Mouse (Mus musculus): Measurements from ENCODE around the gene Rcor2. TPM values are rescaled to one million over a fixed set of nuclear protein-coding genes. Genes with fewer than 3 reads are reported as not detected.

The Rcor2 gene
- 10 to 100 TPM; 17.4 to 20.0 TPM for total RNA-seq (2021)

DNA sequence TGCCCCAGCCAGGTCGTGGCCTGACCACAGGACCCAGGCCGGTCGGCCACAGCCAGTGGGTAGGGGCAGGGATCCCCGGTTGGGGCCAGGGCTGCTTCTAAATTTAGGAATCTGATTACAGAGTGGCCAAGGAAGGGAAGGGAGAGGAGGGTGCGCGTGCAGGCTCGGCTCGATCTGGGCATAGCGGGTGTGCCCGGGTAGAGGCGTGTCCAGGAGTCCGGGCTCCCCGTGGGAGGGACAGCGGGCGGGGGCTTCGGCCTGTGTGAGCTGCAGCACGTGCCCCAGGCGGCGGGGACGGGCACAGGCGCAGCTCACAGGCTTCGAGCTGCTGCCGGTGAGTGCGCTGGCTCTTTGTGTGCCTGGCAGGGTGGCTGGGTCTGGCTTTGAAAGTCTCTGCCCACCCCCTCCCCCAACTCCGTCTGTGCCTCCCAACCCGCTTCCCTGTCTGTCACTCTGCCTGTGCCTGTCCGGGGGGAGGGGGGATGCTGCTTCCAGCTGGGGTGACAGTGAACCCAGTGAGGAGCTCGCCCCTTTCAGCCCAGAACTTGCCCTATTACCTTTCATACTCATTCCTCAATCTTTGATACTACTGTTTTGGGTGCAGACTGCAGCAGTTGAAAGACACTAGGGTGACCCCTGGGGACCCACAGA, at the start of gene Rcor2:
Gene Rcor2, plus strand, starts transcription at position 235 of the 651 bp plus-strand sequence.
- DNase-seq (ENCODE audit: extremely low spot score in 1 of 2, low spot score in 1 of 2): peak in 1 of 2 experiments; percentile 47

DNA sequence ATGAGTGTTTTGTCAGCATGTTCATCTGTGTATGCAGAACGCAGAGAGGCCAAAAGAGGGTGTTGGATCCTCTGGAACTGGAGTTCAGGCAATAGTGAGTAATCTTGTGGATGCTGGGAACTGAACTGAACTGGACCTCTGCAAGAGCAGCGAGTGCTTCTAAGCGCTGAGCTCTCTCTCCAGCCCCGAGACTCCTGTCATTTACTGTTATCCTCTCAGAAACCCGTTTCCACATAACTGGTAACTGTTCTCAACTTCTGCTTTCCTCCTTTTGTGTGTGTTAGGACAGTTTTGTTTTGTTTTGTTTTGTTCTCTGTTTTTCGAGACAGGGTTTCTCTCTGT, 49.2 kb upstream of the Rcor2 start:
- no peak for DNase-seq (ENCODE audit: extremely low spot score in 1 of 2, low spot score in 1 of 2)

DNA sequence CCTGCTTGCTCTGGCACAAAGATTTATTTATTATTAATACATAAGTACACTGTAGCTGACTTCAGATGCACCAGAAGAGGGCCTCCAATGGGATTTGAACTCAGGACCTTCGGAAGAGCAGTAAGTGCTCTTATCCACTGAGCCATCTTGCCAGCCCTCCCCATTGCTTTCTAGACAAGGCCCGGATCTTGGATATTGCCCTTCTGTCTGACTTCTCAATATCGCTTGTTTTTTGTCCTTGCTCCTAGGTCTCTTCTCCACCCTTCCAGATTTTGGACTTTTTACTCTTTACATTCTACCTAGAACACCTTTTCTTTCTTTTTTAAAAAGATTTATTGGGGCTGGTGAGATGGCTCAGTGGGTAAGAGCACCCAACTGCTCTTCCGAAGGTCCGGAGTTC, 48.4 kb upstream of the Rcor2 start:
- no peak for DNase-seq (ENCODE audit: extremely low spot score in 1 of 2, low spot score in 1 of 2)

DNA sequence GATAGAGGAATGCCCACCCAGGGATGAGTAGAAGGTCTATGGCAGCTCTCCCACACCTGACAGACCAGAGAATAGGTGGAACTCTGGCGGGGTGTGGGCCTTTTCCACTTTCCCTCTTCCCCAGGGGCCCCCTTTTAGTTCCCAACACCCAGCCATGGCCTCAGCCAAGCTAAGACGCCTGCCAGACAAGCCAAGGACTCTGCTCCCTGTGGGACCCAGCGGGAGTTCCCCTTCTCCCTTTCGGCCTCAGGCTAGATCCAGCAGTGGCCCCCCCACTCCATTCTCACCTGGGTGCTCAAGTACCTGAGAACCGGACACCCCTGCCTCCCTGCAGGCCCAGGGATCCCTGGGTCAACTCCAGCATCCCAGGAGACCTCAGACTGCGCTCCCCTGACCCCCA, 44.9 kb upstream of the Rcor2 start:
- no peak for DNase-seq (ENCODE audit: extremely low spot score in 1 of 2, low spot score in 1 of 2)

DNA sequence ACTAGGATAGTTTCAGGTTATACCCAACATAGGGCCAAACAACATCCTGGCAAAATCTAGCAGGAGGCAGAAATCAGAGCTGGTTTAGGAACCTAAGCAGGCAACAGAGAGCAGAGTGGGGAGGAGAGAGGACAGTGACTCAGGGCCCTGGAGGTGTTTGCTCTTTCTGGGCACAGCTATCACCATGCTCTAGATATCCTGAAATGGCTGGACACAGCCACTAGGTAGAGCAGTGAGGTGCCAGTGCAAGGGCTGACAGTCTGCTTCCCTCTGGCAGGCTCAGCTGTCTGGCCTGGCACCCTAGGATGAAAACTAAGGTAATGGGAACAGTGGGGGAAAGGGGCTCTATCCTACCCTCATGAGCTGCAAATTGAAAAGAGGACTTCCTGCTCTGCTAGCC, 43.6 kb upstream of the Rcor2 start:
- DNase-seq (ENCODE audit: extremely low spot score in 1 of 2, low spot score in 1 of 2): no peak

DNA sequence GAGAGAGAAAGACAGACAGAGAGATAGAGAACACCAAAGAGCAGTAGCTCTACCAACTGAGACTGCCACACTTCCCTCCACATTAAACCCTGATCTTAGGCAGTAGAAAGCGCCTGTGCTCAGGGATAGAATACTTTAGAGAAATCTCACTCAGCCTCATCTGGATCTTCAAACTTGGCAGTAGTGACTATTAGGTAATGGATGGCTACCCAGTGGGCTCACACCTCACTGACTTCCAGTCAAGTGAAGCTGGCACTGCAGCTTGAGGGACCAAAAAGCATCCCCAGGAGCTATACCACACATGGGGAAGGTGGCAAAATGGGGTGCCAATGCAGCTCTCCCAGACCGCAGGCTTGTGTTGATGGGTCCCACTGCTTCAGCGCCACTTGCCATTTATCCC, 42.9 kb upstream of the Rcor2 start:
- no peak for DNase-seq (ENCODE audit: extremely low spot score in 1 of 2, low spot score in 1 of 2)

DNA sequence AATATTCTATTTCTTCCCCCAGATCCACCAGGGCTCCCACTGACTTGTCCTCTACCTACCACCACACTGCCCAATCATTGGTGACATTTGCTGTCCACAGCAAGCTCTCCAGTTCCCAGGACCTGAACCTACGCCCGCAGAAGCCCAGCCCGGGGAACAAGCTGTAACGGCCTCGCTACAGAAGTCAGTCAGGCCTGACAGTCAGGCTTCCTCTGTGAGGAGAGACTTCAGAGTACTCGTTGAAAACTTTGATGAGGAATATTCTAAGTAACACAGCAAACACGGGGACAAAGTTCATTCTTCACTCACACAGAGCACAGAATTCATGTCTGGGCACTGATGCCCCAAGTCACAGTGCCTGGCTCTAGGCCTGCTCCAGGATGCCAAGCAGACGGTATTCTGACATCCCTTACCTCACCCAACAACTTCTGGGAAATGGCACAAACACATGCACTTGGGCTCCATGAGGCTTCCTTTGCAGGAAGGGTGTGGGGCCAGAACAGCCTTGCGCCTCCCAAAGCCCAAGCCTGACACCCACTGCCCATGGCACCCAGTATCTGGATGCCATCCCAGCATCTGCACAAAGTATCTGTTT, 41.9 kb upstream of the Rcor2 start:
- no peak for DNase-seq (ENCODE audit: extremely low spot score in 1 of 2, low spot score in 1 of 2)

DNA sequence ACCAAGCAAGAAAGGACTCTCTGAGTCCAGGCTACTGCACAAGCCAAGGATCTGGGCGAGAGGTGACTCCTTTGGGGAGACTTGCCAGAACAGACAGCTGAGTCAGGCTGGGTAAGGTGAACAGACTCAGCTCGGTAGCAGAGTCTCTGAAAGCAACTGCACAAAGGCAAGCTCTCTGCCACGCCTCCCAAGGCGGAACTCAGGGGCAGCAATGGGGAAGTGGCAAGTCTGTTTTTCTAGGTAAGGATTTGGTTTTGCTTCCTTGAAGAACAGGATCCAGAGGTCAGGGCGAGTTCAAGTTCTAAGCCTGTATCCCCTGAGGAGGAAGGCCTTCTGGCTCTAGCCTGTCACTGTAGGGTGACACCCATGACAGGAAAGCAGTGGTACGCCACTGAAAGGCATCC, 40.6 kb upstream of the Rcor2 start:
- DNase-seq (ENCODE audit: extremely low spot score in 1 of 2, low spot score in 1 of 2): no peak

DNA sequence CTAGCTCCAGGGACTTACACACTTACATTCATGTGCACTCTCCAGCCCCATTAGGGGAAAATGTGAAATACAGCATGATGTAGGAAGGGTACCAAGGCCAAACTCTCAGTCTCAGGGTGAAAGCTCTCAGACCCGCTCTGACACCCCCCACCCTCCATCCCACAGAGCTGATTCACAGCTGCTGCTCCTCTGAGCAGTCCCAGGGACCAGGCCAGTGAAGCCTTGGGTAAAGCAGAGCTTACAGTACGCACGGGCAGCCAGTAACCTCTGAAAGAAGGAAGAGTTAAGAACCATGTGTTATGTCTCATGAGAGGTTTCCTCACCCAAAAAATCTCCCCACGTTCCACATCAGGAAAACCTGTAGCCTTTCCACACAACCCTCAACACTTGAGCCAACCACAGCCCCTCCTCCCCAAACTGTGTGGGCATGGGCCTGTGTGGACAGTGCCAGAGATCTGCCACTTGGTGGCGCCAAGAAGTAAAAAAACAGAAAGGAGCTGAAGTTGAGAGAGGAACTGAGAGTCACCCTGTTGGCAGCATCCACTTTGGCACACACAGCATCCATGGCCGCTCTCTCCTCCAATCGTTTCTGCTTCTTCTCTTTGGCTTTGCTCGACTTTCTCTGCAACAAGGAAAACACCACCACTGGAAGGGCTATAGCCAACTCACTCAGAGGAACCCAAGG, 32.4 kb upstream of the Rcor2 start:
- DNase-seq (ENCODE audit: extremely low spot score in 1 of 2, low spot score in 1 of 2): peak; percentile 57 to 77

DNA sequence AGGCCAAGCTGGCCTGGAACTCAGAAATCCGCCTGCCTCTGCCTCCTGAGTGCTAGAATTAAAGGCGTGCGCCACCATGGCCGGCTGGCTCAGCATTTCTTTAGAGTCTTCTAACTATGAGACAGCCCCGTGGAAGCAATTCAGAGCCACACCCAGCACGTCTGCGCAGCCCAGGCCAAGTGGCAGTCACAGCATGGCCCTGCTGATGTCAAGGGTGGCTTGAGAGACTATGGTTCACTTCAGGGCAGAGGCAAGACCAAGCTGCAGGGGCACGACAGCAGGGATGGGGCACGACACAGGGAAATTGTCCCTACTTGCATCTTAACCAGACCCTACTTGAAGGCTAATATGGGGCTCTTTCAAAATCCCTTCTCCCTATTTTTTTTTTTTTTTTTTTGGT, 31.7 kb upstream of the Rcor2 start:
- DNase-seq (ENCODE audit: extremely low spot score in 1 of 2, low spot score in 1 of 2): no peak

DNA sequence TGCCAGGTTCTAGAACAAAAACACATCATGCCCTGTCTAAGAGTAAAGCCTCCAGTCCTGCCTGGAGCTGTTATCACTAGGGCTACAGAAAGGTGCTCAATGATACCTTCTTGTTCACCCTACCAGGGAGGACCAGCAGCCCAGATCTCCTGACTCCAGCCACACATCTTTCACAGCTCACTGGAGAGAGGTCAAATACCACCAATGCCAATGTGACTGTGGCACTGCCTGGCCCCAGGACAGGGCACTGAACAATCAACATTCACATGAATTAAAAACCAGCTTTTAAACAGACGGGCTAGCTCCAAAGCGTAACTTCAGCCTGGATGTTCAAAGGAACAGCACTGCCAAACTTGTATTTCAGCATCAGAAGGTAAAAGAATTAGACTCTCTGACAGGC, 31.1 kb upstream of the Rcor2 start:
- no peak for DNase-seq (ENCODE audit: extremely low spot score in 1 of 2, low spot score in 1 of 2)

DNA sequence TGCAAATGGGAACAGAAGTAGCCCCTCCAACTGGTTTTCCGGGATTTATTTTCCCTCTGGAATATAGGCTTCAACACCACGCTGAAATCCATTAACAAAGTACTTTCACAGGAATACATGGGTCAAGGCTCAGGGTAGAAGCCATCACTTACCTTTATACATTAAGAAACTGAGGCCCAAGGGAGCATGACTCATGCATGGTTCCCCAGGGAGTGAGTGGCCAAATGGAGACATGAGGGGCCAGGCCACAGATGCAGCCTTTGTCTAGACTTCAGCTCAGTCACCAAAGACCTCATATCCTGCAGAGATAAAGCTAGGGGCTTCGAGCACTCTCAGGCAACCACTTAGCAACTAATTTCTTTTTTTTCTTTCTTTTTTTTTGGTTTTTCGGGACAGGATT, 30.4 kb upstream of the Rcor2 start:
- DNase-seq (ENCODE audit: extremely low spot score in 1 of 2, low spot score in 1 of 2): no peak

DNA sequence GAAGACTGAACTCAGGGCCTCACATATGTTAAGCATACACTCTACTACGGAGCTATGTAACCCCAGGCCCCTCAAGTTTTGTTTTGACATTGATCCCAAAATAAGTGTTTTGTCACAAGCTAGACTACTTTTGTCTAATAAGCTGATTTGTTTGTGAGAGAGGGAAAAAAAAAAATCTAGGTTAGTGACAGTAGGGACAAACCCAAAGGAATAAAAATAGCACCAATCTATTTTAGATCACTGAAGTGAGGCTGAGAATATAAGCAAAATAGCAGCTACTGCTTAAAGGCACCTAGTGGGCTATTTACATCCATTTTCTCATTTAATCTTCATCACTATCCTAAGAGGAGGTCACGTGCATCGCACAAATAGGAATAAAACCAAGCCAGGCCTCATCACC, 27.6 kb upstream of the Rcor2 start:
- no peak for DNase-seq (ENCODE audit: extremely low spot score in 1 of 2, low spot score in 1 of 2)

DNA sequence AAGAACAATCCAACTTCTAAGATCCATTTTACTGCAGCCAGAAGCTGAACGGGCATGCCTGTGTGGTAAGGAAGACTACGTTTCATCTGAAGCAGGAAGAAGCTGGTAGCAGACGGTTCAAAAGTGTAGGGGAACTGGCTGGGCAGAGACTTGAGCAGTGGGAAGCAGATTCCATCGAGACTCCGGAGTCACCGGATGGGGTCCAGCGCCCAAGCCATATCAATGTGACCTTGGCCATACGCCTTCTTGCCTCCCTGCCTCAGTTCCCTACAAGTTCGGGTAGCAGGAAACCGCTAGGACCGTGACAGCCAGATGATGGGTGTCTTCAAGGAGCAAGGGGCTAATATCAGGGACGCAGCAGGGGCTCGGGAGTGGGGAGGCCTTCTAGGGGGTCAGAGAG, 26.8 kb upstream of the Rcor2 start:
- DNase-seq (ENCODE audit: extremely low spot score in 1 of 2, low spot score in 1 of 2): no peak

DNA sequence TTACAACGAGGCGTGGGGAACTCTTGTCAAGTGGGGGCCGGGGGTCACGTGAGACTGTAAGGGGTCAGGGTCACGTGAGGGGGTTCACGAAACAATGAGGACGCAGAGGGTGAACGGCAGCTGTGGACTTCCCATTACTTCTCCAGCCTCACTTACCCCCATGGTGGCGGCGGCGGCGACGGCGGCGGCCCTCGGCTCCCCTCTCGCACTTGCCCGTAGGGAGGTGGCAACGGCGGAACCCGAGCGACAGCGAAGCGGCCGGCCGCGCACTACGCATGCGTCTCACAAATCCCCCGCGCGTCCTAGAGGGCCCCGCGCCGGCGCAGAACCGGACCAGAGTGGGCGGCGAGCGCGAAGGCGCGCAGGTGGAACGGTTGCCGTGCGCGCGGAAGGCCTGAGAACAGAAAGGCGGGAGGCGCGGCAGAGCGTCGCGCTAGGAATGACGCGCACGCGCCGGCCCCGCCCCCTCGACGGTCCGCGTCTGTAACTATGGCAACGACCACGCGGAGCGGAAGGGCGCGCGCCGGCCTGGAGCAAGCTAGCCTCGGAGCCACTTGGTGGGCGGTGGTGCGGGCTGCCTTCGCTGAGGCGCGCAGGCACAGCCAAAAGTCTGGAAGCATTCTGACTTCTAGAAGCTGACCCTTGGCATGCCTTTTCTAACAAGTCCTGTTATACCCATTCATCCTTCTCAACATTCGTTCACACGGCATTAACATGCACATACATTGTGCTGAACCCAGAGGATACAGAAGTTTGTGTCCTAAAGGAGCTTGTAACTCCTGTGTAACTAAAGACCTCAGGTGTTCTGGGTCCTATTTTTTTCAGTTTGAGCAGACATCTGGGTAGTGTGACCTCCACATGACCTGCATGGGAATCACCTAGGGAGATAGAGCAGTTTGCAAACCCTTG, 26.1 kb upstream of the Rcor2 start, which contains the start of gene Naa40:
Gene Naa40, minus strand, starts transcription at position 402 of the 909 bp plus-strand sequence.
- DNase-seq (ENCODE audit: extremely low spot score in 1 of 2, low spot score in 1 of 2): peak; percentile 84 to 90

DNA sequence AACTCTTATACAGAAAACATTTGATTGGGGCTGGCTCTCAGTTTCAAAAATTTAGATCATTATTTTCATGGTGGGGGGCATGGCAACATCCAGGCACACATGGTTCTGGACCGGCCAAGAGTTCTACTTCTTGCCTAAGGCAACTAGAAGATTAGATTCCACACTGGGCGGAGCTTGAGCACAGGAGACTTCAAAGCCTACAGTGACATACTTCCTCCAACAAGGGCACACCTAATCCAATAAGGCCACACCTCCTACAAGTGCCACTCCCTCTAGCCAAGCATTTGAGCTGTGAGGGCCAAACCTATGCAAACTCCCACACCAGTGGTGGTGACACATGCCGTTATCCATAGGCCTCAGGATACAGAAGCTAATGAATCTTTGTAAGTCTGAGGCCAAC, 21.1 kb upstream of the Rcor2 start:
- no peak for DNase-seq (ENCODE audit: extremely low spot score in 1 of 2, low spot score in 1 of 2)

DNA sequence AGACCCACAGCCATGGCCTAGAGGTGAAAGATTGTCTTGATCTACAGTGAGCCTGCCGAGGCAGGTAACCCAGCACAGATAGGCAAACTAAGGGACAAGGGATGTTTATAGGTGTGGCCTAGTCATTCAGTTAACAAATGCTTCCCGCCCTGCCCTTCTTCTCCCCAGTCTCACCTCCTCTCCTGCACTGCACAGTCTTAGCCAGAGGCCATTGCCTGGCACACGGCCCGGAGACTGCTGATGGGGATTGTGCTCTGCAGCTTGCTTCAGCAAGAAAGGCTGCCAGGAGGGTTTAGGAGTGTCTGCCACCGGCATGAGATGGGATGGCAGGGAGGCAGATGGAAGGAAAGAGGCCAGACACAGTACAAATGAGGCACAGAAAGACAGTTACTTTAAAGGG, 9.2 kb upstream of the Rcor2 start:
- no peak for DNase-seq (ENCODE audit: extremely low spot score in 1 of 2, low spot score in 1 of 2)

DNA sequence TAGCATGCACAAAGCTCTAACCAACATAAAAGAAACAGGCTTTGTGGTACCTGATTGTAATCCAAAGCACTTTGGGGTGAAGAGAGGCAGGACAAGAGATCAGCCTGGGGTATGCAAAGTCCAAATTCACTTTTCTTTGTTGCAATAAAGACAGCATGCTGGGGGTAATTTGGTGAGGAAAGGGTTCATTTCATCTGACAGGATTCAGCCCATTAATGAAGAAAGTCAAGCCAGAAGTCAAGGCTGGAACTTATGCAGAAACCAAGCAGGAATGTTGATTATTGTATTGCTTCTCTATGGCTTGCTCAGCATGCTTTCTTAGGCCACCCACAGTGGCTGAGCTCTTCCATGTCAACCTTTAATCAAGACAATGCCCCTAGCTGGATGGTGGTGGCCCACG, 5.6 kb upstream of the Rcor2 start:
- no peak for DNase-seq (ENCODE audit: extremely low spot score in 1 of 2, low spot score in 1 of 2)

DNA sequence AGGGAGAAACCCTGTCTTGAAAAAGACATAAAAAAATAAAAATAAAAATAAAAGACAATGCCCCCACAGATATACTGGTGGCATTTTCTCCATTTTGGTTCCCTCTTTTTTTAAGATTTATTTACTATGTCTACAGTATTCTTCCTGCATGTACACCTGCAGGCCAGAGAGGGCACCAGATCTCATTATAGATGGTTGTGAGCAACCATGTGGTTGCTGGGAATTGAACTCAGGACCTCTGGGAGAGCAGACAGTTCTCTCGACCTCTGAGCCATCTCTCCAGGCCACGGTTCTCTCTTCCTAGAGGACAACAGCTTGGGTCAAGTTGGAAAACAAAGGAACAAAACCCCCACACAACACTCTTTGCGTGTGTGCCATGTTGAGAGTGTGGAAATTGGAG, 5.2 kb upstream of the Rcor2 start:
- DNase-seq (ENCODE audit: extremely low spot score in 1 of 2, low spot score in 1 of 2): no peak

DNA sequence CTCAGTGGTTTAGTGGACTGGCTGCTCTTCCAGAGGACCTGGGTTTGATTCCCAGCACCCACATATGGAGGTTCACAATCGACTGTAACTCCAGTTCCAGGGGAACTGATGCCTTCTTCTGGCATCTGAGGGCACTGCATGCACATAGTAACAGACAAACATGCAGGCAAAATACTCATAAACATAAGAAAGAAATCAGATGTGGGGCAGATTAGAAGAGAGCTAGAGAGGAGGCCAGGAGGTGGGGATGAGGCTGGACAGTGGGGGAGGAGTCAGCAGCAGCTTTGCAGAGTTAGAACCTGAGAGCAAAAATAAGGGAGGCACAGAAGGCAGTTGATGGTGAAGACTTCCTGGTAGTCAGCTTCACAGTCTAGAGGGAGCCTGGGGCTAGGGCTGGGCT, 4.5 kb upstream of the Rcor2 start:
- DNase-seq (ENCODE audit: extremely low spot score in 1 of 2, low spot score in 1 of 2): no peak
